Mouse (Mus musculus) ovary, adult 18-20 months (tissue): ENCODE measurements around the gene Vmn1r122.
"Not testable (repeated sequence)": the region's sequence is repeated elsewhere in the genome, so short reads cannot be mapped to it uniquely, and the experiment has no call there.

Source experiments
- DNase-seq: peaks from one replicate; pipeline ENCODE4 v3.0.0; 2022; ENCODE audit warnings: low spot score, mixed read lengths

Vmn1r122 gene

GRCm38 (mm10) chr7:21134028-21134427, at the start of gene Vmn1r122:
Vmn1r122 (minus strand) TSS chr7:21134128.
- DNase-seq: not testable (repeated sequence)

GRCm38 (mm10) chr7:21161885-21162284, 28.0 kb upstream of the Vmn1r122 start, which contains the start of gene Vmn1r123:
Vmn1r123 (plus strand) TSS chr7:21162185.
- not testable (repeated sequence) for DNase-seq

DNA sequence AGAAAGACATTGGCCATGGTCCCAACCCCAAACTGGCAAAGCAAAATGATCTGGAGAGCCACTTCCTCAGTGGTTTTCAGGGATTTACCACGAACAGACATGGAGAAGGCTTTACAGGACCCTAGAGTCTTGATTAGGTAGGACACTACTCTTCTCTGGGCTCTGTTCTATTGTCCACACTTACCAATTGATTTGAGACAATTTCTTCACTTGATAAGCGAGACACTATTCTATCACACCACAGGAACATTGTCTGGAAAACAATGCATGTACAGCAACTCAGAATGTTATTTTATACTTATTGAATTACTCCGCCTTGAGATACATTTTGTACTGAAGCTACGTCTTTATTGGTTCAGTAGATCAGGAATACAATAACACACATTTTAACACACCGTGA, 35.5 kb downstream of the Vmn1r122 start, which contains the start of gene Vmn1r121:
TSS of gene Vmn1r121 (minus strand) at position 101 of the 400 bp plus-strand sequence.
- DNase-seq: not testable (repeated sequence)
